Mouse (Mus musculus) duodenum, adult 2 months (tissue): Measurements from ENCODE around the gene Muc3. TPM values are rescaled to one million over a fixed set of nuclear protein-coding genes. Genes with fewer than 3 reads are reported as not detected.

ENCODE experiments used
- polyA plus RNA-seq: library from polyadenylated mRNA; depleted of rRNA; stranded (reverse); fragments of >200 nt; gene quantifications from 2 replicates; pipeline ENCODE4 v1.2.3, GENCODE M21; 2012; ENCODE audit warnings: low replicate concordance; rRNA removed

The Muc3 gene
- 89.1 and 301 TPM in 2 replicates for polyA plus RNA-seq

DNA sequence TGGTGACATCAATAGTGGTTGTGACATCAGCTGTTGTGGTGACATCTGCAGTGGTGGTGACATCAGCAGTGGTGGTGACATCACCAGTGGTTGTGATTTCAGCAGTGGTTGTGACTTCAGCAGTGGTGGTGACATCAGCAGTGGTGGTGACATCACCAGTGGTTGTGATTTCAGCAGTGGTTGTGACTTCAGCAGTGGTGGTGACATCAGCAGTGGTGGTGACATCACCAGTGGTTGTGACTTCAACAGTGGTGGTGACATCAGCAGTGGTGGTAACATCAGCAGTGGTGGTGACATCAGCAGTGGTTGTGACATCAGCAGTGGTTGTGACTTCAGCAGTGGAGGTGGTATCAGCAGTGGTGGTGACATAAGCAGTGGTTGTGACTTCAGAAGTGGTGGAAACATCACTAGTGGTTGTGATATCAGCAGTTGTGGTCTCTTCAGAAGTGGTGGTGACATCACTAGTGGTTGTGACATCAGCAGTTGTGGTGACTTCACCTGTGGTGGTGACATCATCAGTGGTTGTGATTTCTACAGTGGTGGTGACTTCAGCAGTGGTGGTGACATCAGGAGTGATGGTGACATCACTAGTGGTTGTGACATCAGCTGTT is at the start of gene Muc3:
Gene Muc3, minus strand, starts transcription at position 51 of the 611 bp plus-strand sequence.

GRCm38 (mm10) chr5:137115866-137116847 is 33.0 kb downstream of the Muc3 start, which contains the start of gene Trim56:
TSS of gene Trim56 (minus strand) at chr5:137116209.

Other genes starting within 250 kb of the Muc3 start
- gene Ift22, start 241.2 kb downstream of the Muc3 start, polyA plus RNA-seq = 12.3 and 18.7 TPM in 2 replicates
- gene Fis1, start 196.0 kb downstream of the Muc3 start, polyA plus RNA-seq = 173 and 361 TPM in 2 replicates
- 469 and 841 TPM in 2 replicates for gene Cldn15, start 182.7 kb downstream of the Muc3 start, polyA plus RNA-seq
- 25.6 and 30.1 TPM in 2 replicates for gene Plod3, start 162.3 kb downstream of the Muc3 start, polyA plus RNA-seq
- gene Znhit1, start 161.3 kb downstream of the Muc3 start, polyA plus RNA-seq = 118 and 160 TPM in 2 replicates
- 0.69 and 1.00 TPM in 2 replicates for gene Vgf, start 122.9 kb downstream of the Muc3 start, polyA plus RNA-seq
- 65.3 and 89.3 TPM in 2 replicates for gene Ap1s1, start 103.2 kb downstream of the Muc3 start, polyA plus RNA-seq
- gene Serpine1, start 77.1 kb downstream of the Muc3 start, polyA plus RNA-seq = 0.34 and 0.76 TPM in 2 replicates
- 7.5 and 10.2 TPM in 2 replicates for gene Trim56, start 33.1 kb downstream of the Muc3 start, polyA plus RNA-seq
- gene Muc3a, start 63.1 kb upstream of the Muc3 start, polyA plus RNA-seq = 54.3 and 56.9 TPM in 2 replicates
- gene Ache, start 138.2 kb upstream of the Muc3 start, polyA plus RNA-seq = 6.9 and 12.6 TPM in 2 replicates
- 12.4 and 23.2 TPM in 2 replicates for gene Ufsp1, start 145.3 kb upstream of the Muc3 start, polyA plus RNA-seq
- gene Srrt, start 158.4 kb upstream of the Muc3 start, polyA plus RNA-seq = 102 and 115 TPM in 2 replicates
- gene Trip6, start 165.1 kb upstream of the Muc3 start, polyA plus RNA-seq = 10.1 and 23.7 TPM in 2 replicates
- 20.7 and 23.6 TPM in 2 replicates for gene Slc12a9, start 184.3 kb upstream of the Muc3 start, polyA plus RNA-seq
- gene Ephb4, start 200.8 kb upstream of the Muc3 start, polyA plus RNA-seq = 22.6 and 28.6 TPM in 2 replicates